Mouse (Mus musculus) forebrain, embryonic 14.5 days (tissue): ENCODE data around the gene Slc25a43. TPM values are rescaled to one million over a fixed set of nuclear protein-coding genes. Genes with fewer than 3 reads are reported as not detected.

Source experiments
- ATAC-seq: fragments of 200-750 bp; cut with Nextera tagmentation; 2 replicates; pipeline ENCODE4 v1.8.0; 2017; ENCODE audit warnings: mild to moderate bottlenecking, moderate library complexity
- DNase-seq: peaks from one replicate; pipeline ENCODE4 v3.0.0-alpha.2; 2015; ENCODE audit warnings: low spot score
- H3K27ac ChIP-seq: fragments of 300-500 bp; sonication (generic); 2 replicates; pipeline ENCODE4 v1.5.1; 2014; ENCODE audit warnings: low read depth, mild to moderate bottlenecking, control low read depth, low read length, moderate library complexity
- H3K27me3 ChIP-seq: fragments of 300-500 bp; sonication (generic); replicated peaks from 2 replicates; pipeline ENCODE4 v1.6.1; 2014; ENCODE audit warnings: low read length, control low read depth, mixed read lengths; ENCODE audit not compliant: control insufficient read depth, insufficient read depth
- H3K36me3 ChIP-seq: fragments of 300-500 bp; sonication (generic); 2 replicates; pipeline ENCODE4 v1.6.1; 2014; ENCODE audit warnings: low read length, control low read depth; ENCODE audit not compliant: control insufficient read depth, insufficient read depth
- H3K4me1 ChIP-seq: fragments of 300-500 bp; sonication (generic); 2 replicates; pipeline ENCODE4 v1.6.1; 2014; ENCODE audit warnings: antibody characterized with exemption, low read length, control low read depth; ENCODE audit not compliant: control insufficient read depth, insufficient read depth
- H3K4me2 ChIP-seq: fragments of 300-500 bp; sonication (generic); 2 replicates; pipeline ENCODE4 v1.6.1; 2014; ENCODE audit warnings: mild to moderate bottlenecking, control low read depth, low read length
- H3K4me3 ChIP-seq: fragments of 300-500 bp; sonication (generic); 2 replicates; pipeline ENCODE4 v1.5.1; 2014; ENCODE audit warnings: low read depth, low read length, control low read depth
- H3K9ac ChIP-seq: fragments of 300-500 bp; sonication (generic); 2 replicates; pipeline ENCODE4 v1.6.1; 2014; ENCODE audit warnings: mild to moderate bottlenecking, low read length, control low read depth, moderate library complexity
- H3K9me3 ChIP-seq: fragments of 300-500 bp; sonication (generic); replicated peaks from 2 replicates; pipeline ENCODE4 v1.6.1; 2016; ENCODE audit warnings: low read length, control low read depth, mixed read lengths; ENCODE audit not compliant: control insufficient read depth
- WGBS: fragments of 180-500 bp; shearing (Covaris S2); extraction: QIAGEN DNeasy Blood & Tissue Kit; methylation state at CpG from one replicate; pipeline ENCODE4 v1.1.7; 2014; 5-methylcytosine and 5-hydroxymethylcytosine counted together
- polyA plus RNA-seq: library from polyadenylated mRNA; unstranded; fragments of >200 nt; fragmentation: Nextera tagmentation; extraction: Ambion mirVana; gene quantifications from 2 replicates; pipeline ENCODE4 v1.2.1, GENCODE M21; 2014

Gene Slc25a43
- polyA plus RNA-seq, 1 experiment from 2014 or later = 0.51 TPM

DNA sequence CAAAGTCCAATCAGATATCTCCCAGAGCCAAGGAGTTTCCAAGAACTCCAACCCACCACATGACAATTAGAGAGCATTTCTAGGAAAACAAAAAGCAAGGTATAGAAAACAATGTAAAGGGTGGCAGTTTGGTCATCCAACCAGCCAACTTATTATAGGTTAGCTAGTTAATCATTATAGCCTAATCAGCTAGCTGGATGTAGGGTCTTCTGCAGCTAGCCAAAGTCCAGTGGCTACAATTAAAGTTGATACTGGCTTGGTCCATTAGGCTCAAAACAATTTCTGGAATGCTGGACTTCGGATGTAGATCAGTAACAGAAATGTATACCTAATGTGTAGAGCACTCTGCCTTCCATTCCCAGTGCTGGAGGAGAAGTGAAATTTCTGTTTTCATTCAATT is 7.1 kb downstream of the Slc25a43 start:
- 83% methylated on average over 1 of the region's 1 CpGs for WGBS
- H3K4me2 ChIP-seq = no peak overlapping the region

DNA sequence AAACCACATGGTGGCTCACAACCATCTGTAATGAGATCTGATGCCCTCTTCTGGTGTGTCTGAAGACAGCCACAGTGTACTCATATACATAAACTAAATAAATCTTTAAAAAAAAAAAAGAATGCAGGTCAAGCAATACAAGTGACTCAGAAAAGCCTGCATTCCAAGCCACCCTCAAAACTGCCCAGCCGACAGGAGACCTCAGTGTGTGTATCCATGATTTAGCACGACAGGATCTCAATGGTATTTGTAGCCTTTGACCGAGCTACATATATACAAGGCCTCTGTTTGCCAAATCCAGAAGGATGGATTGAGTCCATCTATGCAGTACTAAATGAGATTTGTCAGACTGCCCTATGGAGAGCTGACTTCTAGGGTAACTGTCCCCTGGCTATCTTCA is 9.1 kb downstream of the Slc25a43 start:
- Histone ChIP-seq H3K9me3 (no peaks in the 10 kb centered on the region), H3K4me3 (no peak overlapping the region), H3K36me3 (no peaks in the 10 kb centered on the region), H3K27me3 (no peaks in the 10 kb centered on the region), H3K4me2 (no peak overlapping the region), H3K27ac (no peak overlapping the region), H3K9ac (no peak overlapping the region), H3K4me1 (no peaks in the 10 kb centered on the region)
- WGBS = 93% methylated on average over 3 of the region's 3 CpGs
- no peak for DNase-seq
- no peak for ATAC-seq

More for the DNA sequence above, 7.1 kb downstream of the Slc25a43 start:
- Histone ChIP-seq H3K27ac (no peak overlapping the region), H3K4me3 (no peak overlapping the region), H3K27me3 (no peaks in the 10 kb centered on the region), H3K9me3 (no peaks in the 10 kb centered on the region), H3K9ac (no peak overlapping the region), H3K4me1 (no peaks in the 10 kb centered on the region), H3K36me3 (no peaks in the 10 kb centered on the region)
- ATAC-seq (no peak), DNase-seq (no peak)

DNA sequence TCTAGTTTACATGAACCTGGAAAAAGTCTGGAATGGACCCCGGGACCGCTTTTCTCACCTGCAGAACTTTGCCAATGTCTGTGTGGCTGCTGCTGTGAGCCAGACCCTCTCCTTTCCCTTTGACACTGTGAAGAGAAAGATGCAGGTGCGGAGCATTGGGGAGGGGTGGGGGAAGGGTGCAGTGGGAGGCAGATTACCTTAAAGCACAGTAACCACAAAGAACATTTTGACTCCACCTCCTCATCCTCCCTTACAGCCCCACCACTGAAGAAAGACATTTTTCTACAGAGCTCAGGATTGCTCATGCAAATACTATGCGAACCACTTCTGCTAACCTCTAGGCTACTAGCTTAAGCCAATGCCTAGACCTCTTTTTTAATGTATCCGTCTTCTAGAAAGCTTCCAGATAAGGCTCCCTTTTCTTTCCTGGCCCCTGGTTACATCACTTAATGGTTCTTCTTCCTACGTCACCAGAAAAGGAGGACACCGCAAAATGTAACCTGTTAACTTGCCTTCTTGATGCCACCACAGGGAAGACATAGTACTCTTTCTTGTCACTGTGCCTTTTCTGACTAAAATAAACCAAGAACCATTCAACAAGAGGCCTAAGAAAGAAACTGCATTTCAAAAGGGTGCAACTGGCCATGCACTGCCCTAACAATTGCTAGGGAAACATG is 14.5 kb downstream of the Slc25a43 start:
- ATAC-seq = no peak
- no peak overlapping the region for H3K9ac ChIP-seq
- no peak for DNase-seq
- H3K27me3 ChIP-seq = no peaks in the 10 kb centered on the region
- H3K4me3 ChIP-seq = no peak overlapping the region
- no peak overlapping the region for H3K27ac ChIP-seq
- H3K36me3 ChIP-seq = no peaks in the 10 kb centered on the region
- no peaks in the 10 kb centered on the region for H3K4me1 ChIP-seq
- 71% methylated on average over 7 of the region's 7 CpGs for WGBS
- no peaks in the 10 kb centered on the region for H3K9me3 ChIP-seq
- H3K4me2 ChIP-seq = no peak overlapping the region

DNA sequence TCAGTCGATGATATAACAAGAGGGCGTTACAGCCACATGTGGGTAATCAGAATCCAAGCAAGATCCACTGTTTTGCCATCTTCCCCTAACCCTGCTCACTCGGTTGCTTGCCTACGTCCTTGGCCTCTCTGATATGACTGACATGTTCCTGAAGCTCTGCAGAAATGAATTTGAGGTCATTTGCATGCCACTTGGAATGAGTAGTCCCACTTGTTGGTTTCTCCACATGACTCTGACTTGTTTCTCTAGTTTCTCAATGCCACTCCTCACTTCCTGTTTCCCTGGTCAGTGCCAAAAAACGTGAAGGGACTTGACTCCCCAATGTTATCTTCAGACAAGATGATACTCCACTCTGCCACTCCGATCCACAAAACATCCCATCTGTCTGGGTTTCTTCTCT is 15.1 kb downstream of the Slc25a43 start:
- ATAC-seq (no peak), DNase-seq (no peak)
- H3K27me3 ChIP-seq = no peaks in the 10 kb centered on the region
- no peak overlapping the region for H3K4me2 ChIP-seq
- H3K4me3 ChIP-seq = no peak overlapping the region
- H3K4me1 ChIP-seq = no peaks in the 10 kb centered on the region
- no peak overlapping the region for H3K9ac ChIP-seq
- H3K36me3 ChIP-seq = no peaks in the 10 kb centered on the region
- no peaks in the 10 kb centered on the region for H3K9me3 ChIP-seq
- WGBS = 70% methylated on average over 6 of the region's 6 CpGs
- H3K27ac ChIP-seq = no peak overlapping the region

DNA sequence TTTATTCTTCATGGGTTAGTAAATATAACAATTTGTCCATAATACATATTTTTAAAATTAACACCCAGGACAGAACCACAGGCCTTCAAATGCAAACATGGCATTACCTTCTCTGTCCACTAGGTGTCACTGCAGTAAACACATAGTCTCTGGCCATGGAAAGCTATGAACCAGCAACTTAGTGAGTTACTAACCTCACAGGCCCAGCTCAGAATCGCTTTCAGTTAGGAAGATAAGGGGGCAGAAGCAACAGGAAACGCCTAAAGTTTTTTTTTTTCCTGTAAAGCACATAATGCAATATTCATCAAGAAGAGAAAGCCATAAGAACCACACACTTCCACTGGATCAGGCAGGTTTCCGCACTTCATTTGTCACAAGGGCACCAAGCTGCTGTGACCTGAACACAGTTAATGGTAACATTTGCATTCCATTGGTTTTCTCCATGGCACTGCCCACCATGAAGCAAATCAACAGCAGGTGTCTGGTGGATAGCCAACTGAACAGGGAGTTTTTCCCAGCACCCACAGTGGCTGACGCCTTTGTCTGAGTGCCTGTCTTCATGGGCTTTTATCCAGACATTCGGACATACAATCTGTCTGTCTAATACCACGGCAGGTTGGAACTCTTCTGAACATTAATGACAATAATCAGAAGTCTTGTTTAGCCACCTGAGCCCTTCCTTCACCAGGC is 17.6 kb downstream of the Slc25a43 start:
- Histone ChIP-seq H3K36me3 (no peaks in the 10 kb centered on the region), H3K27ac (peak overlapping the region; percentile 36), H3K4me3 (no peak overlapping the region), H3K9me3 (no peaks in the 10 kb centered on the region), H3K27me3 (no peaks in the 10 kb centered on the region), H3K4me1 (peaks cover 3% of the 10 kb centered on the region; the same call in 1 of the 2 replicates), H3K4me2 (no peak overlapping the region), H3K9ac (no peak overlapping the region)
- WGBS = 38% methylated on average over 6 of the region's 6 CpGs
- DNase-seq (peak; percentile 80), ATAC-seq (peak; percentile 54)

DNA sequence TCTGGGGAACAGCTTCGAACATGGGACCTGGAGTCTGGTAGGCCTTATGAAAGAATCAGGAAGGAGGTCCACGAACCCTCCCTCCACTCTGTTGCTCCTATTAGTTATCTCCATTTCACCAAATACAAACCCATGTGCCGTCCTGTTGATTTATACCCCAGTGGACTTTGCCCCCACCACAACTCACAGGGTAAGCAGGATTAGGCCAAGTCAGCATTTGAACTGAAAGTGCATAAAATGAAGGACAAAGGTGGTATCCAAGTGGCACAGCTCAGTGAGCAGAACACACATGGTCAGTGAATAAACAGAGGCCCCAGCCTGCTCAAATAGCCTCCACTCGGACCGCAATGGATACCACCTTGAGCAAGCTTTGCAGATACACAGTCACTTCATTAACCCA is 18.8 kb downstream of the Slc25a43 start:
- WGBS = 63% methylated on average over 5 of the region's 5 CpGs
- no peak overlapping the region for H3K4me2 ChIP-seq
- H3K27me3 ChIP-seq = no peaks in the 10 kb centered on the region
- peaks cover 3% of the 10 kb centered on the region; the same call in 1 of the 2 replicates for H3K4me1 ChIP-seq
- no peaks in the 10 kb centered on the region for H3K36me3 ChIP-seq
- DNase-seq (no peak), ATAC-seq (no peak)
- H3K9ac ChIP-seq = no peak overlapping the region
- H3K9me3 ChIP-seq = no peaks in the 10 kb centered on the region
- H3K4me3 ChIP-seq = no peak overlapping the region
- peak overlapping the region; percentile 58; the same call in 1 of the 2 replicates for H3K27ac ChIP-seq

DNA sequence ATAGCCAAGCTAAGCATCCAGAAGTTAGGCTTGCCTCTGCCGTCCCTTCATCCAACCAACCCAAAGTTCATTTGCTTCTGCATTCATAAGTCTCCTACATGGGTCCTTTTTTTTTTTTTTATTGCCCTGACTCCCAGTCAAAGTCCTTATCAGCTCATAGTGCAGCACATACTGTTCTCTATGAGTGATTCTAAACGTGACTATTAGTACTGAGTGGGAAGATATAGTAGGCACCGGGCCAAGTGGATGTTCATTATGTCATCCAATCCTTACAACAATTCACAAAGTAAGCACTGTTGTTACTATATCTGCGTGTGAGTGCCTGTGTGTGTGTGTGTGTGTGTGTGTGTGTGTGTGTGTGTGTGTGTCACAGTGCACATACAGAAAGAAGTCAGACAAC is 19.4 kb downstream of the Slc25a43 start:
- Histone ChIP-seq H3K36me3 (no peaks in the 10 kb centered on the region), H3K4me2 (peak overlapping the region; percentile 25; the same call in 1 of the 2 replicates), H3K9me3 (no peaks in the 10 kb centered on the region), H3K4me1 (peaks cover 3% of the 10 kb centered on the region; the same call in 1 of the 2 replicates), H3K27me3 (no peaks in the 10 kb centered on the region), H3K4me3 (no peak overlapping the region), H3K9ac (no peak overlapping the region), H3K27ac (peak overlapping the region; percentile 79)
- ATAC-seq = peak; percentile 19; the same call in 1 of the 2 replicates
- no peak for DNase-seq
- WGBS = 49% methylated on average over 4 of the region's 4 CpGs

DNA sequence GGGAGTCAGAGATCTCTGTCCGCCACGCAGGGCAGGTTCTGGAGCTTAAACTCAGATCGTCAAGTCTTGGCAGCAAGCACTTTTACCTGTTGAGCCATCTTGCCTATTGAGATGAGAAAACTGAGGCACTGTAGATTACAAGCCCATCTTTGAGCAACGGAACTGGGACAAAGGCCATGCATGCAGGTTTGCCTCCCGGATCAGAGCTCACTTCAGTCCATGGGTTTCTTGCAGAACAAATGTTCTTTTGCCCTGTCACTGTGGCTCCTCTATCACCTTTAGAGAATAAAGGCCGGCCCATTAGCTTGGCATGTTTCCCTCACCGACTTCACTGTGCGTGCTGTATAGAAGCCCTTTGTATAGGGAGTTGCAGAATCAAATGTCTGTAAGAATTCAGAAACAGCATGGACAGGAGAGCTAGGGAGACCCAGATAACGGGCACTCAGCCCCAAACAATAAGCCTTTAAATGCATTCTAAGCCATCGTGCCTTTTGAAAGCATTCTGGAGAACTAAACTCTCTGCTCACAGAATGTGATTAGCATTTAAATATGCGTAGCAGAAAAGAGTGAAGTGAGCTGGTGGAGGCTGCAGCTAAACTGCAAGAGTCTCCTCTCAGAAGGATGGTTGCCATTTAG is 20.0 kb downstream of the Slc25a43 start:
- no peak overlapping the region for H3K9ac ChIP-seq
- peak; percentile 74 for ATAC-seq
- H3K4me1 ChIP-seq = peaks cover 3% of the 10 kb centered on the region; the same call in 1 of the 2 replicates
- peak overlapping the region; percentile 79 for H3K27ac ChIP-seq
- H3K36me3 ChIP-seq = no peaks in the 10 kb centered on the region
- H3K4me3 ChIP-seq = no peak overlapping the region
- H3K27me3 ChIP-seq = no peaks in the 10 kb centered on the region
- peak overlapping the region; percentile 25; the same call in 1 of the 2 replicates for H3K4me2 ChIP-seq
- H3K9me3 ChIP-seq = no peaks in the 10 kb centered on the region
- WGBS = 38% methylated on average over 11 of the region's 11 CpGs
- DNase-seq = peak; percentile 73
